Mouse (Mus musculus) kidney, adult 2 months (tissue): ENCODE data around the gene Dip2c. TPM values are rescaled to one million over a fixed set of nuclear protein-coding genes. Genes with fewer than 3 reads are reported as not detected.

Source experiments
- DNase-seq: peaks from one replicate; pipeline ENCODE4 v3.0.0; 2021
- H3K27ac ChIP-seq: fragments of 200-500 bp; 2 replicates; pipeline ENCODE4 v1.5.1; 2012; ENCODE audit warnings: low read depth, low read length, control low read depth, inconsistent platforms; ENCODE audit not compliant: insufficient read depth
- H3K27me3 ChIP-seq: fragments of 200-500 bp; replicated peaks from 2 replicates; pipeline ENCODE4 v1.6.1; 2012; ENCODE audit warnings: mild to moderate bottlenecking, moderate library complexity, low read length, inconsistent platforms; ENCODE audit not compliant: control insufficient read depth, insufficient read depth
- H3K36me3 ChIP-seq: fragments of 200-500 bp; 2 replicates; pipeline ENCODE4 v1.6.1; 2012; ENCODE audit warnings: mild to moderate bottlenecking, moderate library complexity, low read length, inconsistent platforms; ENCODE audit not compliant: control insufficient read depth, insufficient read depth
- H3K4me1 ChIP-seq: fragments of 200-500 bp; 2 replicates; pipeline ENCODE4 v1.6.1; 2011; ENCODE audit warnings: low read length; ENCODE audit not compliant: control insufficient read depth, insufficient read depth
- H3K4me3 ChIP-seq: fragments of 200-500 bp; 2 replicates; pipeline ENCODE4 v1.5.1; 2011; ENCODE audit warnings: mild to moderate bottlenecking, low read depth, low read length, control low read depth; ENCODE audit not compliant: insufficient read depth
- CTCF ChIP-seq: fragments of 200-500 bp; conservative IDR thresholded peaks from 2 replicates; pipeline ENCODE4 v1.5.1; 2011; ENCODE audit warnings: low read depth, mild to moderate bottlenecking, control low read depth, low read length, moderate library complexity, mixed read lengths; ENCODE audit not compliant: insufficient read depth, insufficient read length
- POLR2A ChIP-seq: fragments of 200-500 bp; IDR thresholded peaks from one replicate; pipeline ENCODE4 v1.6.1; 2011; ENCODE audit warnings: low read depth, low read length, control low read depth
- WGBS: fragments of 180-500 bp; shearing (Covaris S2); methylation state at CpG from one replicate; pipeline ENCODE4 v1.1.7; 2018; 5-methylcytosine and 5-hydroxymethylcytosine counted together
- polyA plus RNA-seq: library from polyadenylated mRNA; depleted of rRNA; stranded (reverse); fragments of >200 nt; gene quantifications from 2 replicates; pipeline ENCODE4 v1.2.3, GENCODE M21; 2012

Dip2c gene
- polyA plus RNA-seq, 1 experiment, result 11.0 TPM

- Histone ChIP-seq H3K27me3 (no peaks in the 10 kb centered on the region), H3K4me1 (no peaks in the 10 kb centered on the region), H3K4me3 (no peak overlapping the region), H3K36me3 (no peaks in the 10 kb centered on the region), H3K27ac (no peak overlapping the region)
- no peak for DNase-seq
- 93% methylated on average over 2 of the region's 2 CpGs for WGBS
- no peak for TF ChIP-seq CTCF
- no peak for TF ChIP-seq POLR2A
Measured at GRCm38 (mm10) chr13:9430724-9431123, 154.4 kb downstream of the Dip2c start.

DNA sequence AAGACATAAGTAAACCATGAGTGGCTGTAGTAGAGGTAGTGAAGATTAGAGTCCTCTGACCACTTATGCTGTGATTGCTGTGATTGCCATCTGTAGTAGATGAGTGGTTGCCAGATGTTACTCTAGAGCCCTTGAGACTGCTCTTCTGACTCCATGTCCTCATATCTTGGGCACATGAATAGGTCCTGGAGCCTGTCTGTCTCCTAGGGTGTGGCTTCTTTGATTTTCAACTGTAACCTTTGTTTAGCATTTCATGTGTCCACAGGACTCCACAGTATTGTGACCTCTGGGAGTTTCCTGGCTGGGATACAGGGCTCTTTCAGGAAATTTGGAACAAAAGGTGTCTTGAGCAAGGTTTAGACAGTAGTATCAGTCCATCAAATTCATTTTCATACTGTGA, 155.1 kb downstream of the Dip2c start:
- no peaks in the 10 kb centered on the region for H3K27me3 ChIP-seq
- no peak overlapping the region for H3K4me3 ChIP-seq
- H3K4me1 ChIP-seq, result no peaks in the 10 kb centered on the region
- no peaks in the 10 kb centered on the region for H3K36me3 ChIP-seq
- peak; percentile 30 for DNase-seq
- H3K27ac ChIP-seq, result no peak overlapping the region
- TF ChIP-seq POLR2A (no peak), CTCF (no peak)

GRCm38 (mm10) chr13:9443066-9443465, 166.7 kb downstream of the Dip2c start:
- TF ChIP-seq POLR2A, result no peak
- no peak for TF ChIP-seq CTCF
- 66% methylated on average over 4 of the region's 4 CpGs for WGBS
- no peaks in the 10 kb centered on the region for H3K27me3 ChIP-seq
- H3K4me1 ChIP-seq, result peaks cover 15% of the 10 kb centered on the region; the same call in 1 of the 2 replicates
- no peak overlapping the region for H3K4me3 ChIP-seq
- DNase-seq, result peak; percentile 36
- H3K27ac ChIP-seq, result no peak overlapping the region
- no peaks in the 10 kb centered on the region for H3K36me3 ChIP-seq

GRCm38 (mm10) chr13:9445533-9446294, 169.4 kb downstream of the Dip2c start:
- TF ChIP-seq POLR2A (no peak), CTCF (no peak)
- Histone ChIP-seq H3K27ac (no peak overlapping the region), H3K27me3 (no peaks in the 10 kb centered on the region), H3K4me3 (no peak overlapping the region), H3K36me3 (no peaks in the 10 kb centered on the region), H3K4me1 (peaks cover 15% of the 10 kb centered on the region; the same call in 1 of the 2 replicates)
- DNase-seq, result peak; percentile 52
- WGBS, result 53% methylated on average over 6 of the region's 6 CpGs

DNA sequence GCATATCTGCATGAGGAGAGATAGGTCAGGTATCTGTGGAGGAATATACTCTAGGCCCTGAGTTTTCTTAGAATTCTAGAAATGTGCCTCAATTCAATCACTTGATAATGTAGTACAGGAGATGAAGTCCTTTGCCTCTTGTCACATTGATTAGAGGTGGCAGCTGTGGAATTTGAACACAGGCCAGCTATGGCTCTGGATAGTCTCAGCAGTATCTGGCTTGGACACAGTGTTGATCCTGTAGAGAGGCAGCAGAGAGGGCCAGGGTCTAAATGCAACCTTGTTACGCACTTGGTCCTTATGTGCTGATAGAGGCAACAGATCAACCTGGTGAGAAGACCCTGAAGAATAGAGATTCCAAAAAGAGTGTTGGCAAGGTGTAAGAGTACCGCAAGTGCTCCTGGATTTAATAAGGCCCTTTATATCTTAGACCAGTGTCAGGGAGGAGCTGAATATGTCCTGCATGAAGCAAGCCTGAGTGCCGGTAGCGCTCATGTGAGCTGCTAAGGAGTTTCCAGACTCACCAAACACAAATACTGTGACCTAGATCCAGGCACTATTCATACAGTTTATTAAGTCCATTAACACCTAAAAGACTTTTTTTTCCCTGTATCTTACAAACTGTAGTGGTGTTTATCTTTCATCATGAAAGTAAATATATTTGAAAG, 170.3 kb downstream of the Dip2c start:
- no peak overlapping the region for H3K4me3 ChIP-seq
- H3K4me1 ChIP-seq, result peaks cover 15% of the 10 kb centered on the region; the same call in 1 of the 2 replicates
- H3K36me3 ChIP-seq, result no peaks in the 10 kb centered on the region
- 94% methylated on average over 4 of the region's 4 CpGs for WGBS
- H3K27ac ChIP-seq, result no peak overlapping the region
- no peak for TF ChIP-seq POLR2A
- TF ChIP-seq CTCF, result no peak
- H3K27me3 ChIP-seq, result no peaks in the 10 kb centered on the region
- no peak for DNase-seq

- TF ChIP-seq CTCF (no peak), POLR2A (no peak)
- no peak overlapping the region for H3K4me3 ChIP-seq
- no peaks in the 10 kb centered on the region for H3K27me3 ChIP-seq
- no peaks in the 10 kb centered on the region for H3K36me3 ChIP-seq
- no peak for DNase-seq
- no peak overlapping the region for H3K27ac ChIP-seq
- 93% methylated on average over 3 of the region's 3 CpGs for WGBS
- H3K4me1 ChIP-seq, result peaks cover 18% of the 10 kb centered on the region
Measured at GRCm38 (mm10) chr13:9450276-9450675, 173.9 kb downstream of the Dip2c start.

- H3K36me3 ChIP-seq, result no peaks in the 10 kb centered on the region
- DNase-seq, result no peak
- H3K27me3 ChIP-seq, result no peaks in the 10 kb centered on the region
- H3K4me1 ChIP-seq, result peaks cover 11% of the 10 kb centered on the region
- no peak overlapping the region for H3K4me3 ChIP-seq
- TF ChIP-seq CTCF (no peak), POLR2A (no peak)
- no peak overlapping the region for H3K27ac ChIP-seq
- 94% methylated on average over 3 of the region's 3 CpGs for WGBS
Measured at GRCm38 (mm10) chr13:9451952-9452351, 175.6 kb downstream of the Dip2c start.
